Comparison of ENCODE assay signal across 12 mouse cellular contexts in genomic region chr6:47974599-47974998, GRCm38 (mm10). TPM values are rescaled to one million over a fixed set of nuclear protein-coding genes. Genes with fewer than 3 reads are reported as not detected.
DNase-seq lines count a peak whose midpoint lies in the region; ATAC-seq and TF ChIP-seq lines count a peak whose summit lies in the region.
"Had no signal": no experiment of that assay in that cellular context is flagged by ENCODE, and none has a peak within 500 bp of the region (broad histone marks: within the 10 kb centered on the region; RNA-seq: fewer than 3 reads in every experiment).

No protein-coding gene starts in this region.

- H3K9me3 ChIP-seq in lung, postnatal 0 days (ENCODE audit: low read length): no peaks in the 10 kb centered on the region
- H3K9me3 ChIP-seq in hindbrain, embryonic 14.5 days (ENCODE audit: control insufficient read depth, low read length): no peaks in the 10 kb centered on the region
- H3K9me3 ChIP-seq: midbrain, embryonic 10.5 days had no signal

- WGBS in lung, postnatal 0 days: 100% methylated on average over 1 of the region's 1 CpGs
- WGBS in lung, adult 2 months: 82% methylated on average over 1 of the region's 1 CpGs
- 88% methylated on average over 1 of the region's 1 CpGs for WGBS in hindbrain, embryonic 14.5 days

- no peaks in the 10 kb centered on the region for H3K4me1 ChIP-seq in lung, postnatal 0 days (ENCODE audit: insufficient read depth, low read depth, low read length)
- peaks cover 2% of the 10 kb centered on the region; the same call in 1 of the 2 replicates for H3K4me1 ChIP-seq in lung, adult 2 months (ENCODE audit: control insufficient read depth, insufficient read depth, low read length)
- H3K4me1 ChIP-seq in hindbrain, embryonic 14.5 days (replicated peaks; ENCODE audit: control insufficient read depth, insufficient read depth, low read length): no peaks in the 10 kb centered on the region
- H3K4me1 ChIP-seq: midbrain, embryonic 10.5 days had no signal

- no peak for TF ChIP-seq EP300 in lung, postnatal 0 days (IDR thresholded peaks at IDR 0.05)

- peak; percentile 39 for DNase-seq in CD4-positive, CD25-positive, alpha-beta regulatory T cell, adult 2 months (ENCODE audit: low read depth, low spot score)
- no peak for DNase-seq in lung, postnatal 0 days (ENCODE audit: low spot score)
- no peak for DNase-seq in lung, adult 2 months
- DNase-seq in NIH3T3 (ENCODE audit: low read depth): peak; percentile 27
- peak; percentile 47 for DNase-seq in splenic B cell, adult 2 months (ENCODE audit: low read depth, low spot score)
- no peak for DNase-seq in cerebellum, postnatal 10 days
- no peak for DNase-seq in hindbrain, embryonic 14.5 days (ENCODE audit: low spot score)
- DNase-seq: adrenal gland, postnatal 25 days; kidney, adult 8-10 months; spleen, adult 18-20 months had no signal

- TF ChIP-seq POLR2A in lung, adult 2 months (IDR thresholded peaks at IDR 0.05; ENCODE audit: borderline replicate concordance, extremely low read depth, low read depth, low read length): no peak

- no peak for ATAC-seq in CD4-positive, CD25-positive, alpha-beta regulatory T cell, adult 4 months
- no peak for ATAC-seq in lung, postnatal 0 days
- ATAC-seq in hindbrain, embryonic 14.5 days (ENCODE audit: low FRiP score): no peak

- no peak overlapping the region for H3K4me2 ChIP-seq in lung, postnatal 0 days (replicated peaks; ENCODE audit: low read depth, low read length)
- no peak overlapping the region for H3K4me2 ChIP-seq in hindbrain, embryonic 14.5 days (replicated peaks)

- no peak overlapping the region for H3K27ac ChIP-seq in lung, postnatal 0 days (ENCODE audit: low read length)
- no peak overlapping the region for H3K27ac ChIP-seq in hindbrain, embryonic 14.5 days
- H3K27ac ChIP-seq: midbrain, embryonic 10.5 days had no signal

- no peaks in the 10 kb centered on the region for H3K36me3 ChIP-seq in lung, postnatal 0 days (ENCODE audit: insufficient read depth, low read length)
- H3K36me3 ChIP-seq in splenic B cell, adult 2 months (ENCODE audit: control insufficient read depth, insufficient read depth, low read length, poor library complexity, severe bottlenecking): no peaks in the 10 kb centered on the region
- no peaks in the 10 kb centered on the region for H3K36me3 ChIP-seq in hindbrain, embryonic 14.5 days (replicated peaks; ENCODE audit: control insufficient read depth, insufficient read depth)
- H3K36me3 ChIP-seq: midbrain, embryonic 10.5 days had no signal

- H3K4me3 ChIP-seq in lung, postnatal 0 days (ENCODE audit: low read depth, low read length): no peak overlapping the region
- H3K4me3 ChIP-seq in lung, adult 2 months (replicated peaks; ENCODE audit: extremely low read depth, low read depth, low read length): no peak overlapping the region
- H3K4me3 ChIP-seq in hindbrain, embryonic 14.5 days (replicated peaks; ENCODE audit: low read length): no peak overlapping the region
- H3K4me3 ChIP-seq: midbrain, embryonic 10.5 days had no signal

- no peak overlapping the region for H3K9ac ChIP-seq in lung, postnatal 0 days (replicated peaks; ENCODE audit: low read depth)
- no peak overlapping the region for H3K9ac ChIP-seq in hindbrain, embryonic 14.5 days

- TF ChIP-seq CTCF in lung, postnatal 0 days (IDR thresholded peaks at IDR 0.05): peak; percentile 48
- no peak for TF ChIP-seq CTCF in lung, adult 2 months (IDR thresholded peaks at IDR 0.05; ENCODE audit: insufficient read depth, low read length)

- no peaks in the 10 kb centered on the region for H3K27me3 ChIP-seq in lung, postnatal 0 days (replicated peaks; ENCODE audit: insufficient read depth, low read length)
- H3K27me3 ChIP-seq in splenic B cell, adult 2 months (ENCODE audit: control insufficient read depth, insufficient read depth, low read length, poor library complexity, severe bottlenecking): no peaks in the 10 kb centered on the region
- H3K27me3 ChIP-seq in hindbrain, embryonic 14.5 days (ENCODE audit: control insufficient read depth, insufficient read depth, low read length): no peaks in the 10 kb centered on the region

RNA-seq across cellular contexts. Expression of gene Zfp956, which starts 21.4 kb away (rescaled TPM):
- 10 to 100 TPM; 21.0 to 30.1 TPM for polyA plus RNA-seq in CD4-positive, CD25-positive, alpha-beta regulatory T cell, adult 4 months (2017; shearing (Covaris generic))
- polyA plus RNA-seq in lung, postnatal 0 days (2015; fragmentation: Nextera tagmentation; extraction: Ambion mirVana): 4.7 and 5.3 TPM in 2 replicates
- 8.9 and 9.4 TPM in 2 replicates for polyA plus RNA-seq in lung, adult 2 months (2012; rRNA removed)
- 19.3 and 22.9 TPM in 2 replicates for polyA plus RNA-seq in hindbrain, embryonic 14.5 days (2014; fragmentation: Nextera tagmentation; extraction: Ambion mirVana)

RNA-seq across cellular contexts. Expression of gene Zfp212, which starts 54.3 kb away (rescaled TPM):
- 10 to 100 TPM; 15.9 to 31.4 TPM for polyA plus RNA-seq in CD4-positive, CD25-positive, alpha-beta regulatory T cell, adult 4 months (2017; shearing (Covaris generic))
- 15.2 and 16.7 TPM in 2 replicates for polyA plus RNA-seq in lung, postnatal 0 days (2015; fragmentation: Nextera tagmentation; extraction: Ambion mirVana)
- polyA plus RNA-seq in lung, adult 2 months (2012; rRNA removed): 11.6 and 12.1 TPM in 2 replicates
- 10.7 and 12.4 TPM in 2 replicates for polyA plus RNA-seq in hindbrain, embryonic 14.5 days (2014; fragmentation: Nextera tagmentation; extraction: Ambion mirVana)

Comparison
In these comparisons a context has a peak if more than half of its experiments do, and no peak if none do; other contexts are left out.
1. DNase-seq: peak in CD4-positive, CD25-positive, alpha-beta regulatory T cell, adult 2 months (single experiment), NIH3T3 (single experiment) and splenic B cell, adult 2 months (single experiment); none in lung, postnatal 0 days (single experiment), lung, adult 2 months (single experiment), cerebellum, postnatal 10 days (0 of 2) and hindbrain, embryonic 14.5 days (single experiment).